Mouse (Mus musculus): ENCODE measurements around the gene Mras. TPM values are rescaled to one million over a fixed set of nuclear protein-coding genes. Genes with fewer than 3 reads are reported as not detected.

Mras gene
- polyA plus RNA-seq, 1 experiment from 2014 or later = 10.2 TPM

DNA sequence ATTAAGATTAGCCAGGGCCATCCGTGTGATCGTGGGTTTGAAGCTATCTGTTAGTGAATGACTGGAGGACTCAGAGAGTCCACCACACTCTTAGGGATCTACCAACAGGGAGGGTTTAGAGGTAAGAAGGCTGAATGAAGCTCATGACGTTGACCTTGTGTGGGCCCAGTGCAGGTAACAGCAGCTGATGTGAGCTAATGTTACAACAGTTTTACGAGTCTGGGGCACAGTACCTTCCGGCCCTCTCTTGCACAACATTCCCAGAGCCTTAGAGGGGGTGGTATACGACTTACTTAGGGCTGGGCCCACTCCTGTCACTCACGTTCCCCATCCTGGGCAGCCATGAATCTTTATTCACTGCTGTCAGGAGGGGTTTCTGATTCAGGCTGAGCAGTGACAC is 34.2 kb upstream of the Mras start:
- Histone ChIP-seq H3K36me3 (ENCODE audit: control insufficient read depth, insufficient read depth, low read length) (peaks cover 3% of the 10 kb centered on the region; the same call in 1 of the 2 replicates), H3K27ac (replicated peaks) (no peak overlapping the region), H3K4me3 (ENCODE audit: low read depth, low read length) (no peak overlapping the region), H3K4me1 (replicated peaks; ENCODE audit: control insufficient read depth, insufficient read depth) (no peaks in the 10 kb centered on the region), H3K9me3 (ENCODE audit: control insufficient read depth, low read length) (no peaks in the 10 kb centered on the region), H3K27me3 (ENCODE audit: control insufficient read depth, insufficient read depth, low read length) (no peaks in the 10 kb centered on the region), H3K9ac (ENCODE audit: low read length) (no peak overlapping the region), H3K4me2 (replicated peaks; ENCODE audit: low read depth) (no peak overlapping the region)
- TF ChIP-seq CTCF (IDR thresholded peaks at IDR 0.05; ENCODE audit: low read depth) (no peak), EP300 (optimal IDR thresholded peaks at IDR 0.05) (no peak)
- WGBS = 79% methylated on average over 7 of the region's 7 CpGs
- ATAC-seq (ENCODE audit: low FRiP score, low TSS enrichment) (no peak), DNase-seq (ENCODE audit: low spot score) (no peak)

- ATAC-seq (ENCODE audit: low FRiP score, low TSS enrichment) (no peak), DNase-seq (ENCODE audit: low spot score) (no peak)
- no peaks in the 10 kb centered on the region for H3K9me3 ChIP-seq (ENCODE audit: control insufficient read depth, low read length)
- peaks cover 3% of the 10 kb centered on the region; the same call in 1 of the 2 replicates for H3K36me3 ChIP-seq (ENCODE audit: control insufficient read depth, insufficient read depth, low read length)
- no peak overlapping the region for H3K4me3 ChIP-seq (ENCODE audit: low read depth, low read length)
- H3K4me2 ChIP-seq (replicated peaks; ENCODE audit: low read depth) = no peak overlapping the region
- no peaks in the 10 kb centered on the region for H3K4me1 ChIP-seq (replicated peaks; ENCODE audit: control insufficient read depth, insufficient read depth)
- TF ChIP-seq CTCF (IDR thresholded peaks at IDR 0.05; ENCODE audit: low read depth) = no peak
- no peak for TF ChIP-seq EP300 (optimal IDR thresholded peaks at IDR 0.05)
- 63% methylated on average over 16 of the region's 16 CpGs for WGBS
- H3K27me3 ChIP-seq (ENCODE audit: control insufficient read depth, insufficient read depth, low read length) = no peaks in the 10 kb centered on the region
- no peak overlapping the region for H3K27ac ChIP-seq (replicated peaks)
- no peak overlapping the region for H3K9ac ChIP-seq (ENCODE audit: low read length)
Observed at GRCm38 (mm10) chr9:99470347-99471092, 33.3 kb upstream of the Mras start.

DNA sequence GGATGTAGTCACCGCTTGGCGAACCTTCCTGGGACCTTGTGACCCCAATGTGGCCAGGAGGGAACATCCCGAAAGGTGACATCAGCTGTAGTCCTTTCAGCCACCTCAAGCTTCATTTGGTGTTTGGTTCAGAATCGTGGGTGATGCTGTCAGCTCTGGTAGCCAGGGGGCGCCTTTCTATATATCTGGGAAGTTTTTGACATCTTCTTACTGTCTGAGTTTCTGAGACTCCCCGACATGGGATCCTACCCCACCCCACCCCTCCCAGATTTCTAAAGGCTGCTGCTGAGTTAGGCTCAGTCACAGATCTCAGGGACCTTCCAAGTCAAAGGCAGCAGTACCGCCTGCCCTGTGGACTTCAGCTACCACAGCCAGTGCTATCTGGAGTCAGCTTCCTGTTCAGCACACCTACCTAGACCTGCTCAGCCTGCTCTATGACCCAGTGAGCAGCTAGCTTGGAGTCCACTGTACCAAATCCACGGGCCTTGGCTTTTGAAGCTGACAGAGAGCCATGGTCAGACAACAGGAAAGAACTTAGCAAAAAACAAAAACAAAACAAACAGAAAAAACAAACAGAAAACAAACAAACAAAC is 32.6 kb upstream of the Mras start:
- H3K9me3 ChIP-seq (ENCODE audit: control insufficient read depth, low read length) = no peaks in the 10 kb centered on the region
- no peak for TF ChIP-seq EP300 (optimal IDR thresholded peaks at IDR 0.05)
- TF ChIP-seq CTCF (IDR thresholded peaks at IDR 0.05; ENCODE audit: low read depth) = peak; percentile 61
- H3K27me3 ChIP-seq (ENCODE audit: control insufficient read depth, insufficient read depth, low read length) = no peaks in the 10 kb centered on the region
- H3K9ac ChIP-seq (ENCODE audit: low read length) = no peak overlapping the region
- ATAC-seq (ENCODE audit: low FRiP score, low TSS enrichment) (peak; percentile 87), DNase-seq (ENCODE audit: low spot score) (peak; percentile 51)
- H3K4me3 ChIP-seq (ENCODE audit: low read depth, low read length) = no peak overlapping the region
- H3K4me2 ChIP-seq (replicated peaks; ENCODE audit: low read depth) = no peak overlapping the region
- no peaks in the 10 kb centered on the region for H3K4me1 ChIP-seq (replicated peaks; ENCODE audit: control insufficient read depth, insufficient read depth)
- WGBS = 59% methylated on average over 8 of the region's 8 CpGs
- no peaks in the 10 kb centered on the region for H3K36me3 ChIP-seq (ENCODE audit: control insufficient read depth, insufficient read depth, low read length)
- no peak overlapping the region for H3K27ac ChIP-seq (replicated peaks)

- DNase-seq (ENCODE audit: low spot score) (no peak), ATAC-seq (ENCODE audit: low FRiP score, low TSS enrichment) (no peak)
- no peaks in the 10 kb centered on the region for H3K27me3 ChIP-seq (ENCODE audit: control insufficient read depth, insufficient read depth, low read length)
- 66% methylated on average over 9 of the region's 9 CpGs for WGBS
- H3K4me2 ChIP-seq (replicated peaks; ENCODE audit: low read depth) = no peak overlapping the region
- TF ChIP-seq EP300 (optimal IDR thresholded peaks at IDR 0.05) (no peak), CTCF (IDR thresholded peaks at IDR 0.05; ENCODE audit: low read depth) (no peak)
- no peak overlapping the region for H3K27ac ChIP-seq (replicated peaks)
- H3K4me1 ChIP-seq (replicated peaks; ENCODE audit: control insufficient read depth, insufficient read depth) = no peaks in the 10 kb centered on the region
- H3K4me3 ChIP-seq (ENCODE audit: low read depth, low read length) = no peak overlapping the region
- no peaks in the 10 kb centered on the region for H3K36me3 ChIP-seq (ENCODE audit: control insufficient read depth, insufficient read depth, low read length)
- no peak overlapping the region for H3K9ac ChIP-seq (ENCODE audit: low read length)
- H3K9me3 ChIP-seq (ENCODE audit: control insufficient read depth, low read length) = no peaks in the 10 kb centered on the region
Observed at GRCm38 (mm10) chr9:99468572-99468971, 31.4 kb upstream of the Mras start.

DNA sequence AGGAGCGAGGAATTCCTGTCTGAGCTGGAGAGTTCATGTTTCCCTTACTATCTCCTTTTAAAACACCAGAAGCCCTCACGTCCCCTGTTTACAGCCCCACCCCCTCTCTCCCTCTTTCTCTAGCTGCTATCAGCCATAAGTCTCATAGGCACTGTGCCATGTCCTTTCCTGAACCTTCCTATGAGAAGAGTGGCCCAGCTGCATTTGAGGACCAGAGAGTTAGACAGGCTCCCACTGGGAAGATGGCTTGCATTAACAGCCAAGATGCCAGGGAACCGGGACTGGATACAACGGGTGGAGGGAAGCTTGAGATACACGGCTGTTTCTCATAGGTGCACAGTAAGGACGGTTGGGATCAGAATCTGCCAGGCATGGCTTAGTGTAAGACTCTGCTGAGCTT is 27.7 kb upstream of the Mras start:
- no peak for ATAC-seq (ENCODE audit: low FRiP score, low TSS enrichment)

GRCm38 (mm10) chr9:99459730-99460129 is 22.5 kb upstream of the Mras start:
- no peak for DNase-seq (ENCODE audit: low spot score)
- no peaks in the 10 kb centered on the region for H3K27me3 ChIP-seq (ENCODE audit: control insufficient read depth, insufficient read depth, low read length)
- TF ChIP-seq CTCF (IDR thresholded peaks at IDR 0.05; ENCODE audit: low read depth) = no peak
- no peak for TF ChIP-seq EP300 (optimal IDR thresholded peaks at IDR 0.05)
- no peak overlapping the region for H3K27ac ChIP-seq (replicated peaks)
- no peaks in the 10 kb centered on the region for H3K36me3 ChIP-seq (ENCODE audit: control insufficient read depth, insufficient read depth, low read length)
- 69% methylated on average over 4 of the region's 4 CpGs for WGBS
- H3K9ac ChIP-seq (ENCODE audit: low read length) = no peak overlapping the region
- no peak overlapping the region for H3K4me3 ChIP-seq (ENCODE audit: low read depth, low read length)
- H3K4me2 ChIP-seq (replicated peaks; ENCODE audit: low read depth) = no peak overlapping the region
- H3K9me3 ChIP-seq (ENCODE audit: control insufficient read depth, low read length) = no peaks in the 10 kb centered on the region
- no peaks in the 10 kb centered on the region for H3K4me1 ChIP-seq (replicated peaks; ENCODE audit: control insufficient read depth, insufficient read depth)
- ATAC-seq (ENCODE audit: low FRiP score, low TSS enrichment) = no peak

More for the DNA sequence above, 27.7 kb upstream of the Mras start:
- Histone ChIP-seq H3K36me3 (ENCODE audit: control insufficient read depth, insufficient read depth, low read length) (no peaks in the 10 kb centered on the region), H3K4me2 (replicated peaks; ENCODE audit: low read depth) (no peak overlapping the region), H3K27ac (replicated peaks) (no peak overlapping the region), H3K4me1 (replicated peaks; ENCODE audit: control insufficient read depth, insufficient read depth) (no peaks in the 10 kb centered on the region), H3K27me3 (ENCODE audit: control insufficient read depth, insufficient read depth, low read length) (no peaks in the 10 kb centered on the region), H3K9ac (ENCODE audit: low read length) (no peak overlapping the region), H3K9me3 (ENCODE audit: control insufficient read depth, low read length) (no peaks in the 10 kb centered on the region), H3K4me3 (ENCODE audit: low read depth, low read length) (no peak overlapping the region)
- WGBS = 70% methylated on average over 6 of the region's 6 CpGs
- no peak for DNase-seq (ENCODE audit: low spot score)
- TF ChIP-seq CTCF (IDR thresholded peaks at IDR 0.05; ENCODE audit: low read depth) (no peak), EP300 (optimal IDR thresholded peaks at IDR 0.05) (no peak)
